ENCODE assay signal across 20 mouse cellular contexts in the genomic region with DNA sequence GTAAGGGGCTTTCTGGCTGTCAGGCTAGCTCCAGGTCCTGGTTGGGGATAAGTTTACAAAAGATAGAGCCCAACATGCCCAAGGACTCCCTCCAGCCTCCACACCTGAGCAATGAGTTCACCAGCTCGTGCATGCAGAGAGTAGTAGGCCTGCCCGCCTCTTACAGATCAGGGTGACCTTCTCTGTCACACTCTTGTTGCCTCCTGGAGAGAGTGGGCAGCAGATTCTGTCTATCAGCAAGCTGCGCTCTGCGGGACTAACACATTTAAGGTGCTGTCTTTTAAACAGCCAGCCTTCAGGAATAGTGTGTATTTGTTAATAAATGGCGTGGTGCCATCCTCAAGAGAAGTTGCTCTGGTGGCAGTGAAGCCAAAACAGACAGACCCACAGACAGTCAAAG.
DNase-seq lines count a peak whose midpoint lies in the region; ATAC-seq and TF ChIP-seq lines count a peak whose summit lies in the region.
"Had no signal": no experiment of that assay in that cellular context is flagged by ENCODE, and none has a peak within 500 bp of the region (broad histone marks: within the 10 kb centered on the region; RNA-seq: fewer than 3 reads in every experiment).

No protein-coding gene starts in this region.

- H3K4me3 ChIP-seq in gastrocnemius, adult 2 months: peak overlapping the region; percentile 69
- H3K4me3 ChIP-seq in kidney, adult 2 months (ENCODE audit: insufficient read depth, low read depth, low read length): no peak overlapping the region
- no peak overlapping the region for H3K4me3 ChIP-seq in kidney, embryonic 15.5 days (replicated peaks)
- H3K4me3 ChIP-seq in lung, postnatal 0 days (ENCODE audit: low read depth, low read length): no peak overlapping the region
- H3K4me3 ChIP-seq in liver, embryonic 12.5 days: no peak overlapping the region
- H3K4me3 ChIP-seq: forebrain, embryonic 15.5 days; hindbrain, embryonic 13.5 days; layer of hippocampus, adult 2 months; limb, embryonic 12.5 days; liver, embryonic 13.5 days; megakaryocyte, embryonic 14.5 days; midbrain, embryonic 13.5 days had no signal

- DNase-seq in gastrocnemius, adult 2 months: no peak
- DNase-seq in gastrocnemius, postnatal 10 days: no peak
- peak; percentile 38 for DNase-seq in kidney, adult 2 months
- DNase-seq in adipocyte (ENCODE audit: low spot score): peak; percentile 4
- peak; percentile 45 to 52 for DNase-seq in heart, postnatal 10 days
- no peak for DNase-seq in lung, postnatal 0 days (ENCODE audit: low spot score)
- DNase-seq: cerebellum, adult 9-10 months; liver, embryonic 13.5 days; thymus, adult 18-20 months; thymus, postnatal 4 days had no signal

- no peak for ATAC-seq in kidney, embryonic 15.5 days (replicated peaks; ENCODE audit: low FRiP score)
- ATAC-seq in lung, postnatal 0 days: no peak
- ATAC-seq in liver, embryonic 12.5 days: no peak
- ATAC-seq: forebrain, embryonic 15.5 days; inflammation-experienced regulatory T-cells, adult 6 months; midbrain, embryonic 13.5 days had no signal

- intact Hi-C loops in gastrocnemius, adult 2 months (cut with DNase I): no loop called here
- intact Hi-C loops in heart, postnatal 10 days (cut with DNase I): loop anchor here (5.0 kb wide), 1 partner anchor 64 kb away; no protein-coding TSS in a partner anchor

- H3K9ac ChIP-seq in kidney, embryonic 15.5 days: no peak overlapping the region
- H3K9ac ChIP-seq in lung, postnatal 0 days (replicated peaks; ENCODE audit: low read depth): no peak overlapping the region
- no peak overlapping the region for H3K9ac ChIP-seq in liver, embryonic 12.5 days
- H3K9ac ChIP-seq: forebrain, embryonic 15.5 days; hindbrain, embryonic 13.5 days; limb, embryonic 12.5 days; liver, embryonic 13.5 days; lung, embryonic 14.5 days; midbrain, embryonic 13.5 days had no signal

- 46% methylated on average over 5 of the region's 5 CpGs for WGBS in kidney, adult 2 months
- 86% methylated on average over 5 of the region's 5 CpGs for WGBS in kidney, embryonic 15.5 days
- WGBS in lung, postnatal 0 days: 74% methylated on average over 5 of the region's 5 CpGs
- whole genome bisulfite sequencing in liver, embryonic 12.5 days (ENCODE audit: insufficient replicate concordance): 68% methylated on average over 5 of the region's 5 CpGs

- no peaks in the 10 kb centered on the region for H3K27me3 ChIP-seq in kidney, adult 2 months (replicated peaks; ENCODE audit: control insufficient read depth, insufficient read depth, low read length)
- H3K27me3 ChIP-seq in kidney, embryonic 15.5 days: no peaks in the 10 kb centered on the region
- no peaks in the 10 kb centered on the region for H3K27me3 ChIP-seq in lung, postnatal 0 days (replicated peaks; ENCODE audit: insufficient read depth, low read length)
- no peaks in the 10 kb centered on the region for H3K27me3 ChIP-seq in liver, embryonic 12.5 days (replicated peaks)
- H3K27me3 ChIP-seq: forebrain, embryonic 15.5 days; hindbrain, embryonic 13.5 days; limb, embryonic 12.5 days; liver, embryonic 13.5 days; megakaryocyte, embryonic 14.5 days; midbrain, embryonic 13.5 days had no signal

- H3K9me3 ChIP-seq in kidney, embryonic 15.5 days (replicated peaks): no peaks in the 10 kb centered on the region
- no peaks in the 10 kb centered on the region for H3K9me3 ChIP-seq in lung, postnatal 0 days (ENCODE audit: low read length)
- H3K9me3 ChIP-seq in liver, embryonic 12.5 days (replicated peaks): no peaks in the 10 kb centered on the region
- H3K9me3 ChIP-seq: forebrain, embryonic 15.5 days; hindbrain, embryonic 13.5 days; limb, embryonic 12.5 days; midbrain, embryonic 13.5 days had no signal

- TF ChIP-seq CTCF in gastrocnemius, adult 2 months (IDR thresholded peaks at IDR 0.05): no peak
- TF ChIP-seq CTCF in kidney, adult 2 months (conservative IDR thresholded peaks at IDR 0.05; ENCODE audit: insufficient read depth, insufficient read length, low read depth, low read length): no peak
- no peak for TF ChIP-seq CTCF in lung, postnatal 0 days (IDR thresholded peaks at IDR 0.05)

- peaks cover 16% of the 10 kb centered on the region for H3K4me1 ChIP-seq in kidney, adult 2 months (ENCODE audit: control insufficient read depth, insufficient read depth, low read length)
- H3K4me1 ChIP-seq in kidney, embryonic 15.5 days: peaks cover 28% of the 10 kb centered on the region
- H3K4me1 ChIP-seq in lung, postnatal 0 days (ENCODE audit: insufficient read depth, low read depth, low read length): no peaks in the 10 kb centered on the region
- H3K4me1 ChIP-seq in liver, embryonic 12.5 days: no peaks in the 10 kb centered on the region
- H3K4me1 ChIP-seq: megakaryocyte, embryonic 14.5 days had no signal

- TF ChIP-seq EP300 in lung, postnatal 0 days (IDR thresholded peaks at IDR 0.05): no peak

- peak overlapping the region; percentile 88 for H3K27ac ChIP-seq in gastrocnemius, adult 2 months
- peak overlapping the region; percentile 42; the same call in 1 of the 2 replicates for H3K27ac ChIP-seq in kidney, adult 2 months (ENCODE audit: insufficient read depth, low read depth, low read length)
- H3K27ac ChIP-seq in kidney, embryonic 15.5 days: no peak overlapping the region
- H3K27ac ChIP-seq in lung, postnatal 0 days (ENCODE audit: low read length): no peak overlapping the region; the same call in 1 of the 2 replicates
- no peak overlapping the region for H3K27ac ChIP-seq in liver, embryonic 12.5 days
- H3K27ac ChIP-seq: forebrain, embryonic 15.5 days; hindbrain, embryonic 13.5 days; layer of hippocampus, adult 2 months; limb, embryonic 12.5 days; liver, embryonic 13.5 days; midbrain, embryonic 13.5 days had no signal

- TF ChIP-seq POLR2A in kidney, adult 2 months (IDR thresholded peaks at IDR 0.05; ENCODE audit: low read depth, low read length): no peak

- no peak overlapping the region for H3K4me2 ChIP-seq in kidney, embryonic 15.5 days
- no peak overlapping the region for H3K4me2 ChIP-seq in lung, postnatal 0 days (replicated peaks; ENCODE audit: low read depth, low read length)
- H3K4me2 ChIP-seq in liver, embryonic 12.5 days: no peak overlapping the region
- H3K4me2 ChIP-seq: forebrain, embryonic 15.5 days; hindbrain, embryonic 13.5 days; limb, embryonic 12.5 days; liver, embryonic 13.5 days; midbrain, embryonic 13.5 days had no signal

- H3K36me3 ChIP-seq in kidney, adult 2 months (ENCODE audit: control insufficient read depth, insufficient read depth, low read length): no peaks in the 10 kb centered on the region
- no peaks in the 10 kb centered on the region for H3K36me3 ChIP-seq in kidney, embryonic 15.5 days
- H3K36me3 ChIP-seq in lung, postnatal 0 days (ENCODE audit: insufficient read depth, low read length): no peaks in the 10 kb centered on the region
- no peaks in the 10 kb centered on the region for H3K36me3 ChIP-seq in liver, embryonic 12.5 days
- H3K36me3 ChIP-seq: forebrain, embryonic 15.5 days; hindbrain, embryonic 13.5 days; limb, embryonic 12.5 days; liver, embryonic 13.5 days; midbrain, embryonic 13.5 days had no signal

Comparison
In these comparisons a context has a peak if more than half of its experiments do, and no peak if none do; other contexts are left out.
1. H3K27ac ChIP-seq: peak in gastrocnemius, adult 2 months (single experiment) and kidney, adult 2 months (single experiment); none in kidney, embryonic 15.5 days (single experiment), lung, postnatal 0 days (single experiment) and liver, embryonic 12.5 days (single experiment).
2. DNase-seq: peak in kidney, adult 2 months (single experiment), adipocyte (single experiment) and heart, postnatal 10 days (2 of 2); none in gastrocnemius, adult 2 months (single experiment), gastrocnemius, postnatal 10 days (single experiment) and lung, postnatal 0 days (single experiment).